Mouse (Mus musculus): ENCODE data around the gene Abcc2.

Abcc2 gene

GRCm38 (mm10) chr19:43851996-43852630 is 70.1 kb downstream of the Abcc2 start:
- DNase-seq (ENCODE audit: low spot score in 2 of 2): no peak

- DNase-seq (ENCODE audit: low spot score in 2 of 2): no peak
Measured at GRCm38 (mm10) chr19:43852837-43853545, 71.0 kb downstream of the Abcc2 start.

- DNase-seq (ENCODE audit: low spot score in 2 of 2): no peak
Measured at GRCm38 (mm10) chr19:43857347-43857746, 75.4 kb downstream of the Abcc2 start.

GRCm38 (mm10) chr19:43870418-43870817 is 88.4 kb downstream of the Abcc2 start:
- DNase-seq (ENCODE audit: low spot score in 2 of 2): no peak

- no peak for DNase-seq (ENCODE audit: low spot score in 2 of 2)
Measured at GRCm38 (mm10) chr19:43874351-43874750, 92.4 kb downstream of the Abcc2 start.

GRCm38 (mm10) chr19:43875996-43876395 is 94.0 kb downstream of the Abcc2 start:
- DNase-seq (ENCODE audit: low spot score in 2 of 2): no peak

GRCm38 (mm10) chr19:43877364-43877763 is 95.4 kb downstream of the Abcc2 start:
- no peak for DNase-seq (ENCODE audit: low spot score in 2 of 2)

GRCm38 (mm10) chr19:43878111-43879092 is 96.4 kb downstream of the Abcc2 start:
- no peak for DNase-seq (ENCODE audit: low spot score in 2 of 2)

- peak; percentile 32 to 58 for DNase-seq (ENCODE audit: low spot score in 2 of 2)
Measured at GRCm38 (mm10) chr19:43879401-43880212, 97.6 kb downstream of the Abcc2 start.

GRCm38 (mm10) chr19:43880420-43880819 is 98.4 kb downstream of the Abcc2 start:
- DNase-seq (ENCODE audit: low spot score in 2 of 2): no peak

GRCm38 (mm10) chr19:43881615-43882014 is 99.6 kb downstream of the Abcc2 start:
- DNase-seq (ENCODE audit: low spot score in 2 of 2): no peak

- no peak for DNase-seq (ENCODE audit: low spot score in 2 of 2)
Measured at GRCm38 (mm10) chr19:43882895-43883573, 101.0 kb downstream of the Abcc2 start.

GRCm38 (mm10) chr19:43884668-43885498 is 102.9 kb downstream of the Abcc2 start:
- DNase-seq (ENCODE audit: low spot score in 2 of 2): no peak

GRCm38 (mm10) chr19:43886371-43887099 is 104.5 kb downstream of the Abcc2 start:
- no peak for DNase-seq (ENCODE audit: low spot score in 2 of 2)

GRCm38 (mm10) chr19:43887242-43887641 is 105.2 kb downstream of the Abcc2 start:
- DNase-seq (ENCODE audit: low spot score in 2 of 2): no peak

- no peak for DNase-seq (ENCODE audit: low spot score in 2 of 2)
Measured at GRCm38 (mm10) chr19:43887725-43888124, 105.7 kb downstream of the Abcc2 start.
